Mouse (Mus musculus): Measurements from ENCODE around the gene Vps16. TPM values are rescaled to one million over a fixed set of nuclear protein-coding genes. Genes with fewer than 3 reads are reported as not detected.

Vps16 gene
- total RNA-seq, 2 experiments from 2014 or later: 25.2 to 30.7 TPM

Other genes with a start within 250 kb of the Vps16 start
- gene Snrpb, start 244.9 kb upstream of the Vps16 start, total RNA-seq (2021): 100 to 1,000 TPM; 138 to 147 TPM
- gene Tmc2, start 229.1 kb upstream of the Vps16 start, total RNA-seq (2021): not detected
- gene Nop56, start 149.9 kb upstream of the Vps16 start, total RNA-seq (2021): 10 to 100 TPM; 31.6 to 36.7 TPM
- 100 to 1,000 TPM; 794 to 801 TPM for gene Idh3b, start 139.8 kb upstream of the Vps16 start, total RNA-seq (2021)
- gene Ebf4, start 129.2 kb upstream of the Vps16 start, total RNA-seq (2021): under 1 TPM; 0.47 to 0.60 TPM
- gene Cpxm1, start 26.8 kb upstream of the Vps16 start, total RNA-seq (2021): 1 to 10 TPM; 3.4 to 4.7 TPM
- not detected for gene Gm28372, start 19.1 kb upstream of the Vps16 start, total RNA-seq (2021)
- gene 1700020A23Rik, start 19.1 kb upstream of the Vps16 start, total RNA-seq (2021): not detected
- gene Tmem239, start 17.9 kb upstream of the Vps16 start, total RNA-seq (2021): not detected
- gene Pced1a, start 362 bp downstream of the Vps16 start, total RNA-seq (2021): 1 to 10 TPM; 4.9 to 5.3 TPM
- gene Ptpra, start 25.9 kb downstream of the Vps16 start, total RNA-seq (2021): 10 to 100 TPM; 48.6 to 49.0 TPM
- gene Mrps26, start 139.4 kb downstream of the Vps16 start, total RNA-seq (2021): 10 to 100 TPM; 66.1 to 70.0 TPM
- not detected for gene Oxt, start 151.8 kb downstream of the Vps16 start, total RNA-seq (2021)
- 1 to 10 TPM in 1 of 2 experiments, under 1 TPM in 1; 0.68 to 4.8 TPM for gene Avp, start 158.2 kb downstream of the Vps16 start, total RNA-seq (2021)
- 1 to 10 TPM; 7.1 to 8.0 TPM for gene Fastkd5, start 205.7 kb downstream of the Vps16 start, total RNA-seq (2021)
- gene Ubox5, start 205.7 kb downstream of the Vps16 start, total RNA-seq (2021): 1 to 10 TPM; 3.7 to 4.1 TPM
- gene Lzts3, start 218.5 kb downstream of the Vps16 start, total RNA-seq (2021): 1 to 10 TPM; 4.3 to 5.8 TPM
- gene Ddrgk1, start 240.3 kb downstream of the Vps16 start, total RNA-seq (2021): 10 to 100 TPM; 81.3 to 87.0 TPM
- gene Itpa, start 243.3 kb downstream of the Vps16 start, total RNA-seq (2021): 10 to 100 TPM; 17.9 to 18.7 TPM